Mouse (Mus musculus) hematopoietic multipotent progenitor cell, adult 10-12 weeks (in vitro differentiated cells): ENCODE results near the gene Naalad2. TPM values are rescaled to one million over a fixed set of nuclear protein-coding genes. Genes with fewer than 3 reads are reported as not detected.

Source experiments
- polyA plus RNA-seq: library from polyadenylated mRNA; stranded (reverse); fragments of >175 nt; gene quantifications from 2 replicates; pipeline ENCODE4 v1.2.3, GENCODE M21; 2012; ENCODE audit warnings: low replicate concordance

Gene Naalad2
- not detected in 2 replicates for polyA plus RNA-seq

GRCm38 (mm10) chr9:18402895-18403294 is at the start of gene Naalad2:
Naalad2 (minus strand) TSS chr9:18402995.

GRCm38 (mm10) chr9:18430354-18430753 is 27.6 kb upstream of the Naalad2 start, which contains the start of gene Mbd3l2:
Mbd3l2 (plus strand) TSS chr9:18430654.

GRCm38 (mm10) chr9:18404118-18404517 is 1.3 kb upstream of the Naalad2 start, which contains the start of gene Ubtfl1:
Ubtfl1 (plus strand) TSS chr9:18404418.

GRCm38 (mm10) chr9:18291571-18292429 is 111.0 kb downstream of the Naalad2 start, which contains the start of gene Chordc1:
Chordc1 (plus strand) TSS chr9:18292125.

Other genes with a start within 250 kb of the Naalad2 start
- gene Chordc1, start 110.9 kb downstream of the Naalad2 start, polyA plus RNA-seq, result 0.53 and 3.3 TPM in 2 replicates
- gene Ubtfl1, start 1.4 kb upstream of the Naalad2 start, polyA plus RNA-seq, result not detected in 2 replicates
- gene Mbd3l2, start 27.7 kb upstream of the Naalad2 start, polyA plus RNA-seq, result not detected in 2 replicates
- 0.37 and 0.57 TPM in 2 replicates for gene Zfp558, start 75.3 kb upstream of the Naalad2 start, polyA plus RNA-seq
- gene Mbd3l1, start 75.4 kb upstream of the Naalad2 start, polyA plus RNA-seq, result not detected in 2 replicates